Mouse (Mus musculus) neutrophil, adult 5-6 weeks (primary cell): ENCODE measurements around the gene Fam160b1. TPM values are rescaled to one million over a fixed set of nuclear protein-coding genes. Genes with fewer than 3 reads are reported as not detected.

ENCODE experiments used
- ATAC-seq: fragments of 151-379, 151-347 bp; 2 replicates; pipeline ENCODE4 v1.8.0; 2017; ENCODE audit warnings: mild to moderate bottlenecking, moderate TSS enrichment; ENCODE audit not compliant: insufficient number of reproducible peaks, poor library complexity, low FRiP score, severe bottlenecking; ENCODE audit errors: extremely low read depth
- total RNA-seq: library from RNA; stranded (forward); fragments of 200-1000 nt; gene quantifications from 2 replicates; pipeline ENCODE4 v1.2.3, GENCODE M21; 2017

The Fam160b1 gene
- total RNA-seq, 1 experiment from 2014 or later: 39.7 TPM

- ATAC-seq: no peak
These were observed 2.6 kb downstream of the Fam160b1 start for GRCm38 (mm10) chr19:57363076-57363475.

GRCm38 (mm10) chr19:57363538-57363937 lies 3.1 kb downstream of the Fam160b1 start:
- ATAC-seq: no peak

DNA sequence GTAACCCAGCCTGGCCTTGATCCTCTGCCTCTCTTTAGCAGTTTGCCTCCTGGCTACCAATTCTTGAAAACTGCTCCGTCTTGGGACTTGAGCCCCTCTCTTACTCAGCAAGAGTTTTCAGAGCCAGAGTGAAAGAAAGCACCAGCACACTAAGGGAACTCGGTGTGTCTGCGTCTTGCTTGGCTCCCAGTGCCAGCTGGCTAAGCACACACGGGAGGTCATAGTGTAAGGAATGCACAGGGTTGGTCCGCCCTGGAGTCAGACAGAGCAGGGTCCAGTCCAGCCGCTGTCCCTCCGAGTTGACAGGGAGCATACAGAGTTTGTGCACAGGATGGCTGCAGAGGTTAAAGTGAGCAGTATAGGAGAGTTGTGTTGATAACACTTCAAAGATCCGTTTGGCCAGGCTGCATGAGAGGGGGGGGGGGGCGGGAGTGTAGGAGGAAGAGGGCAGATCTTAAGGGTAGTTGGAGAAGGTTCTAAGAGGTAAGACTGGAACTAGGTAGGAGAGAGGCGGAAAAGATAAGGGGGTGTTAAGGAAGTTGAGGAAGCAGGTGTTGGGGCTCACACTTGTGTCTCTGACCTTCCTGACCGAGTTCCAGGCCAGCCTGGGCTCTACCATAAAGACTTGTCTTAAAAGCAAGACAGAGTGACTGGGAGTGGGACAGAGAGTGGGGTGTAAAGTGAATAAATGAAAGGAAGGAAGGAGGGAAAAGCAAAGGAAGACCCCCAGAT lies 4.6 kb downstream of the Fam160b1 start:
- no peak for ATAC-seq

DNA sequence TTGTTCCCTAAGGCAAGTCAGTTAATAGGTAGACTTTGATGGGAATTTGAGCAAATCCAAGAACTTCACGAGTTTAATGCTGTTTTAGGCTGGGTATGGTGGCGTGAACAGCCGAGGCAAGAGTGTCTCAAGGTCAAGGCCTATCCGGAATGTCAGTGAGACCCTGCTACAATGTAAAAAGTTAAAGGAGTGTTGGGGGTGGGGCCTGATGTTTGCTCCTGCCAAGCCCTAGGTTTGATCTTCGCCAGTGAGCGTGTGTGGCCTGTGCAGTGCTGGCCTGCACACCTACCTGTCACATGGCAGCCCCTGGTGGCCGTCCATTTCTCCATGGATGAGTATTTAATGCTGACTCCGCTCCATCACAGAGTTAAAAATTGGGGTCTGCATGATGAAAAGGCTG lies 5.5 kb downstream of the Fam160b1 start:
- ATAC-seq: no peak

GRCm38 (mm10) chr19:57366626-57367025 lies 6.1 kb downstream of the Fam160b1 start:
- no peak for ATAC-seq

DNA sequence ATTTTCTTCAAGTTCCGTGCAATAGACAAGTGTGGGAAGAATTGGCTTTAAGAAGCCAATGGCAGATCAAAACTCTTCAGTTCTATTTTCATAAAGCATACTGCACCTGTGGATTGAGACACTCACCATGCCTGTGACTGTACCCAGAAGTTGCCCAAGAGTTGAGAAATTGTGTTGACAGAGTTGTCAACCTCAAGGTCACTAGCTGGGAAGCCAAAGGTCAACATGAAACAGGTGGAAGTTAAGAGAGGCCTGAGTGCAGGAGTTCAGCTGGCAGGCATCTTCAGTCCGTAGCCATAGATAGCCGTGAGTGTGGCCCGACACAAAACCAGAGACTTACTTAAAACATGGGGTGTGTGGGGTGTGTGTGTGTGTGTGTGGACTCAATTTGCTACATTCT lies 6.7 kb downstream of the Fam160b1 start:
- peak; percentile 53 for ATAC-seq

DNA sequence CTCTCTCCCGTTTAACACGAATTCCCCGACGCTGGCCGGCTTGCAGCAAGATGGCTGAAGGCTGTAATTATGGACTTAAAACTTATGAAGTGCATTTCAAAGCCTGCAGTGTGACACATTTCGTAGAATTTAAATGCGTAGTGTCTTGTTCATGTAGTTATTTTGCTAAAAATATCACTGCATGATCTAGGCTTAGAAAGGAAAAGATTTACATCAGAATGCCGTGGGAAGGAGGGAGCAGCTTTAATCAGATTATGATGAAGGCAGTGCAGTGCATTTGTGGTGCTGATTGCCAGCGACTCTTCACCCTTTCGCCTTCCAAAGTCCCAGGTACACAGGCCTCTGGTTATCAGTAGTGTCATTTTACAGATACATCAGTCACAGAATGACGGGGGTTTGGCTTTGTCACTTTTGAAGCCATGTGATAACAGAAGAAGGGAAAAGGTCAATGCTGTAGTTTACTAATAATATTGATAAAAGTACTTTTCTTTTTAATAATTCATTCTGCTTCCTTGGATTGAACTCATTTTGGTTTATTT lies 7.4 kb downstream of the Fam160b1 start:
- ATAC-seq: no peak

GRCm38 (mm10) chr19:57373276-57373811 lies 12.9 kb downstream of the Fam160b1 start:
- no peak for ATAC-seq

DNA sequence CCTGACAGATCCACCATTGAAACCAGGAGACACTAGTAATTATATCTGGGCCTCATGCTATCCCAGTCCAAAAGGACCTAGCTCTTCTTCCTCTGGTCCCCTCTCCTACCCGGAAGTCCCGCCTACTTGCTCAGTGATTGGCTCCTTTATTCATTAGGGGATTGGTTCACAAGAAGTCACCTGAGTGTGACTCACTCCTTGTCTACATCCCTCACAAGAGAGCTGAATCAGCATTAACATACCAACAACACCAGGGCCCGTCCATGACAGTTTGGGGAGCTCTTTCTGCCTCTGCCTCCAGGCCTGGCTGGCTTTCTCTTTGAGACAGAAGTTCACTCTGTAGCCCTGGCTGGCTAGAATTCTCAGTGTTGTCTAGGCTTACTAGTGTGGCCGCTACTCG lies 14.7 kb downstream of the Fam160b1 start:
- no peak for ATAC-seq

DNA sequence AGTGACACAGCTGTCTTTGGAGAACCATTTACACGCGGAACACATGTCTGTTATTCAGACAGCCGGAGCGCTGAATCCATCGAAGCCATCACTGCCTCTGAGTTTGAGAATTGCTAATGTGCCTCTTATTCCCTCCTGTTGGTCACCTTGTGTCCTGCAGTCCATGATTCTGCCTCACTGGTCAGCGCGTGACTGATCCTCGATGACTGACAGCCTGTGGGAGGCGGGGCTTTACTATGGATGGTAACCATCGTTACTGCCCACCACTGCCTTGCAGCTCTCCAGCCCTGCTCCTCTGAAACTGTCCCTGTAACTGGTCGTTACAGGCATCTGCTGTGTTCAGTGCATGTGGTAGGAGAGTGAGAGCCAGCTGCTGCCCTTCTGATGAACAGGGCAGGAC lies 15.3 kb downstream of the Fam160b1 start:
- ATAC-seq: no peak

DNA sequence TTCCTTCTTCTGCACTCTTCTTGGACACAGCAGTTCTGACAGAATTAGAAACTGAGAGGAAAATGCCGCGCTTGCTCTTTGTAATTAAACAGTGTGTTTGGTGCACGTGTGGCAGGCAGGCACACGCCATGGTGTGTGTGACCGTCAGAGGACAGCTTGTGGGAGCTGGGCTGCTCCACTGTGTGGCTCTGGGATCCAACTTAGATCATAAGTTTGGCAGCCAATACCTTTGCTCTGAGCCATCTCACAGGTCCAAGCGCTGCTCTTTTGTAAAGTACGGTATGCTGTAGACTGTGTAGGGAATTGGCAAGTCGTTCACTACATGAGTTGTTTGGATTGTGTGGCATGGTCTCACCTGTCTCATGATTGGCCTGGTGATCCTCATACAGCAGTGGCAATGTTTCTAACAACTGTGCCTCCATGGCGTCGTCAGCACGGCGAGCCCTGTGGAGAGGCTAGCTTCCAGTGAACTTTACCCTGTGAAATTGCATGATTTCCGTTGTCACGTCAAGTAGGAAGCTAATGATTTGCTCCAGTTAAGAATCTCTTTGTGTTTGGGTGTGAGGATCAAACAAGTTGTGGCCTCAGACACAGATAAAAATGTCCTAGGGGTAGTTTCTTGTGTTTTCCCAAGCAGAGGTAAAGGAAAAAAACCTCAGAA lies 16.7 kb downstream of the Fam160b1 start:
- no peak for ATAC-seq

- no peak for ATAC-seq
These were observed 25.8 kb downstream of the Fam160b1 start for GRCm38 (mm10) chr19:57386176-57386693.

GRCm38 (mm10) chr19:57391545-57391944 lies 31.1 kb downstream of the Fam160b1 start:
- no peak for ATAC-seq

DNA sequence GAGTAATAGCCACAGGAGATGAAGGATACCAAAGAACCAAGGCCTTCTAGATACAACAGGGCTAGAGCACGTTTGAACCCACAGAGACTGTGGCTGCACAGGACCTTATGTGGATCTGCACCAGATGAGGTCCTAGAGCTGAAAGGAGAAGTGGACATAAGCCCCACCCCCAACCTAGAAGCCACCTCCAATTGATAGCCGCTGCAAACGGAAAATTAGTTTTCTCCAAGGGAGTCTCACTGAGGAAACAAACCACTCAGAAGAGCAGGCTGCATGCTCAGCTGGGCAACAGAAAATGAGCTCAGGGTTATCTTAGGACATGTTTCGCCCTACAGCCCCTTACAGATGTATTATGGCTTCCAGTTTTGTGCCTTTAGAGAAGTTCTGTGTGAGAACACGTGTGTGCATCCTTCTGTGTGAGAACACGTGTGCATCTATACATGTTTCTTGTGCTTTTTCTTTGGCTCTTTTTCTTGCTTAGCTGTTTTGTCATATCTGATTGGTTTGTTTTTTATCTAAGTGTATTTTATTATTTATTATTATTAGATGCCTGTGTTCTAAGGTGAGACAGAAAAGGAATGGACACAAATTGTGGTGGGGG lies 33.0 kb downstream of the Fam160b1 start:
- no peak for ATAC-seq

DNA sequence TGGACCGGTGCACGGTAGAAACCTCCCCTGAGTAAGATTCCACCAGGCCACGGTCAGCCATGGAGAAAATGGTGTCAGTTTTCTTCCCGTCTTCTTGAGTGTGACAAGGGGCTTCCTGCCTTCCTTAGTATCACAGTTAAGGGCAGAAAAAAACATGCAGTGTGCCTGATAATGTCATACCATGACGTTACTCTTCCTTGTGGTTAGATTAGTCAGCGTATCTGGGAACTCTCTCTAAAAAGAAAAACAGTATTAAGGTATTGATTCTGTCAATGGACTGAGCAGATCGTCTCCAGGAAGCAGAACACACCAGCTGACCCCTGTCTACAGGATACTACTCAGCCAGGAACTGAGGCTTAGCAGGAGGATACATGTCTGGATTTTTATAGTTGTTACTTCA lies 36.1 kb downstream of the Fam160b1 start:
- ATAC-seq: no peak

GRCm38 (mm10) chr19:57402364-57402763 lies 41.9 kb downstream of the Fam160b1 start:
- no peak for ATAC-seq

- ATAC-seq: peak; percentile 58; the same call in 1 of the 2 replicates
These were observed 43.4 kb downstream of the Fam160b1 start for GRCm38 (mm10) chr19:57403700-57404501.

- no peak for ATAC-seq
These were observed 44.0 kb downstream of the Fam160b1 start for GRCm38 (mm10) chr19:57404502-57404848.

- ATAC-seq: no peak
These were observed 47.5 kb downstream of the Fam160b1 start for GRCm38 (mm10) chr19:57407947-57408346.
